Mouse (Mus musculus) limb, embryonic 12.5 days (tissue): ENCODE data around the gene Foxn3. TPM values are rescaled to one million over a fixed set of nuclear protein-coding genes. Genes with fewer than 3 reads are reported as not detected.

Experiments
- ATAC-seq: fragments of 200-750 bp; cut with Nextera tagmentation; 2 replicates; pipeline ENCODE4 v1.8.0; 2017; ENCODE audit warnings: low read depth, moderate TSS enrichment; ENCODE audit not compliant: insufficient number of reproducible peaks, insufficient read depth, low FRiP score, low TSS enrichment
- H3K27ac ChIP-seq: fragments of 300-500 bp; sonication (generic); 2 replicates; pipeline ENCODE4 v1.5.1; 2016; ENCODE audit warnings: mild to moderate bottlenecking, moderate library complexity
- H3K27me3 ChIP-seq: fragments of 300-500 bp; sonication (generic); 2 replicates; pipeline ENCODE4 v1.6.1; 2016; ENCODE audit warnings: mild to moderate bottlenecking, moderate library complexity
- H3K36me3 ChIP-seq: fragments of 300-500 bp; sonication (generic); 2 replicates; pipeline ENCODE4 v1.6.1; 2016; ENCODE audit warnings: mild to moderate bottlenecking, moderate library complexity
- H3K4me1 ChIP-seq: fragments of 300-500 bp; sonication (generic); replicated peaks from 2 replicates; pipeline ENCODE4 v1.6.1; 2016
- H3K4me2 ChIP-seq: fragments of 300-500 bp; sonication (generic); 2 replicates; pipeline ENCODE4 v1.6.1; 2016; ENCODE audit warnings: mild to moderate bottlenecking, moderate library complexity
- H3K4me3 ChIP-seq: fragments of 300-500 bp; sonication (generic); replicated peaks from 2 replicates; pipeline ENCODE4 v1.5.1; 2016; ENCODE audit warnings: mild to moderate bottlenecking
- H3K9ac ChIP-seq: fragments of 300-500 bp; sonication (generic); replicated peaks from 2 replicates; pipeline ENCODE4 v1.6.1; 2016; ENCODE audit warnings: mild to moderate bottlenecking, moderate library complexity
- H3K9me3 ChIP-seq: fragments of 300-500 bp; sonication (generic); 2 replicates; pipeline ENCODE4 v1.6.1; 2016; ENCODE audit warnings: mild to moderate bottlenecking, moderate library complexity
- WGBS: fragments of 180-500 bp; shearing (Covaris S2); methylation state at CpG from one replicate; pipeline ENCODE4 v1.1.7; 2016; 5-methylcytosine and 5-hydroxymethylcytosine counted together
- polyA plus RNA-seq: library from polyadenylated mRNA; unstranded; fragments of >200 nt; fragmentation: Nextera tagmentation; extraction: Ambion mirVana; gene quantifications from 2 replicates; pipeline ENCODE4 v1.2.1, GENCODE M21; 2016

The Foxn3 gene
- polyA plus RNA-seq, 1 experiment from 2014 or later = 115 TPM

GRCm38 (mm10) chr12:99562073-99562866 lies 1.1 kb downstream of the Foxn3 start:
- Histone ChIP-seq H3K27me3 (0 out of 2 replicates have a peak, but pooled peaks cover 2% of the 10 kb centered on the region), H3K9me3 (no peaks in the 10 kb centered on the region), H3K4me2 (peak overlapping the region; percentile 65), H3K9ac (peak overlapping the region; percentile 57), H3K4me3 (peak overlapping the region; percentile 78), H3K4me1 (peaks cover 32% of the 10 kb centered on the region), H3K36me3 (no peaks in the 10 kb centered on the region), H3K27ac (peak overlapping the region; percentile 78)
- under 1% methylated on average over 24 of the region's 24 CpGs for WGBS
- ATAC-seq = 0 out of 2 replicates have a peak, but pooled peaks have one; percentile 28

GRCm38 (mm10) chr12:99561333-99561766 lies 2.0 kb downstream of the Foxn3 start:
- H3K27me3 ChIP-seq = no peaks in the 10 kb centered on the region
- H3K27ac ChIP-seq = peak overlapping the region; percentile 85
- ATAC-seq = peak; percentile 50
- no peak overlapping the region for H3K9ac ChIP-seq
- WGBS = 17% methylated on average over 3 of the region's 3 CpGs
- no peaks in the 10 kb centered on the region for H3K9me3 ChIP-seq
- H3K36me3 ChIP-seq = no peaks in the 10 kb centered on the region
- H3K4me2 ChIP-seq = peak overlapping the region; percentile 65
- peaks cover 32% of the 10 kb centered on the region for H3K4me1 ChIP-seq
- peak overlapping the region; percentile 78 for H3K4me3 ChIP-seq

- Histone ChIP-seq H3K9me3 (no peaks in the 10 kb centered on the region), H3K9ac (no peak overlapping the region), H3K36me3 (no peaks in the 10 kb centered on the region), H3K4me2 (peak overlapping the region; percentile 65), H3K27ac (peak overlapping the region; percentile 85), H3K4me1 (peaks cover 32% of the 10 kb centered on the region), H3K27me3 (no peaks in the 10 kb centered on the region), H3K4me3 (peak overlapping the region; percentile 78)
- no peak for ATAC-seq
- 13% methylated on average over 11 of the region's 11 CpGs for whole genome bisulfite sequencing
These were observed 2.6 kb downstream of the Foxn3 start for GRCm38 (mm10) chr12:99560701-99561332.

GRCm38 (mm10) chr12:99559483-99559882 lies 3.9 kb downstream of the Foxn3 start:
- no peak overlapping the region for H3K27ac ChIP-seq
- no peaks in the 10 kb centered on the region for H3K9me3 ChIP-seq
- H3K4me3 ChIP-seq = no peak overlapping the region
- no peaks in the 10 kb centered on the region for H3K27me3 ChIP-seq
- no peaks in the 10 kb centered on the region for H3K36me3 ChIP-seq
- H3K4me1 ChIP-seq = peaks cover 29% of the 10 kb centered on the region
- 65% methylated on average over 11 of the region's 11 CpGs for WGBS
- H3K9ac ChIP-seq = no peak overlapping the region
- no peak overlapping the region for H3K4me2 ChIP-seq
- no peak for ATAC-seq

GRCm38 (mm10) chr12:99558476-99558875 lies 4.9 kb downstream of the Foxn3 start:
- 85% methylated on average over 4 of the region's 4 CpGs for WGBS
- H3K27ac ChIP-seq = no peak overlapping the region
- H3K9ac ChIP-seq = no peak overlapping the region
- no peak overlapping the region for H3K4me2 ChIP-seq
- ATAC-seq = no peak
- no peaks in the 10 kb centered on the region for H3K9me3 ChIP-seq
- H3K36me3 ChIP-seq = no peaks in the 10 kb centered on the region
- H3K27me3 ChIP-seq = no peaks in the 10 kb centered on the region
- no peak overlapping the region for H3K4me3 ChIP-seq
- peaks cover 24% of the 10 kb centered on the region for H3K4me1 ChIP-seq

- Histone ChIP-seq H3K36me3 (no peaks in the 10 kb centered on the region), H3K4me1 (peaks cover 24% of the 10 kb centered on the region), H3K27me3 (no peaks in the 10 kb centered on the region), H3K4me3 (no peak overlapping the region), H3K27ac (no peak overlapping the region), H3K9me3 (no peaks in the 10 kb centered on the region), H3K4me2 (no peak overlapping the region), H3K9ac (no peak overlapping the region)
- no peak for ATAC-seq
- WGBS = 86% methylated on average over 8 of the region's 8 CpGs
These were observed 5.9 kb downstream of the Foxn3 start for GRCm38 (mm10) chr12:99557498-99557897.

- H3K4me2 ChIP-seq = no peak overlapping the region
- H3K4me3 ChIP-seq = no peak overlapping the region
- H3K27ac ChIP-seq = no peak overlapping the region
- H3K9me3 ChIP-seq = no peaks in the 10 kb centered on the region
- no peak for ATAC-seq
- no peak overlapping the region for H3K9ac ChIP-seq
- H3K36me3 ChIP-seq = no peaks in the 10 kb centered on the region
- H3K27me3 ChIP-seq = no peaks in the 10 kb centered on the region
- peaks cover 8% of the 10 kb centered on the region for H3K4me1 ChIP-seq
- WGBS = 67% methylated on average over 8 of the region's 8 CpGs
These were observed 12.8 kb downstream of the Foxn3 start for GRCm38 (mm10) chr12:99550629-99551028.

GRCm38 (mm10) chr12:99549811-99550210 lies 13.6 kb downstream of the Foxn3 start:
- Histone ChIP-seq H3K27ac (no peak overlapping the region), H3K4me3 (no peak overlapping the region), H3K4me2 (no peak overlapping the region), H3K36me3 (no peaks in the 10 kb centered on the region), H3K4me1 (peaks cover 8% of the 10 kb centered on the region), H3K9me3 (no peaks in the 10 kb centered on the region), H3K9ac (no peak overlapping the region), H3K27me3 (no peaks in the 10 kb centered on the region)
- ATAC-seq = no peak
- 95% methylated on average over 10 of the region's 10 CpGs for whole genome bisulfite sequencing

GRCm38 (mm10) chr12:99548419-99548818 lies 15.0 kb downstream of the Foxn3 start:
- no peak overlapping the region for H3K9ac ChIP-seq
- H3K9me3 ChIP-seq = 0 out of 2 replicates have a peak, but pooled peaks cover 3% of the 10 kb centered on the region
- no peak overlapping the region for H3K27ac ChIP-seq
- WGBS = 86% methylated on average over 7 of the region's 7 CpGs
- H3K27me3 ChIP-seq = no peaks in the 10 kb centered on the region
- H3K4me3 ChIP-seq = no peak overlapping the region
- H3K4me2 ChIP-seq = no peak overlapping the region
- peaks cover 6% of the 10 kb centered on the region; the same call in 1 of the 2 replicates for H3K4me1 ChIP-seq
- no peak for ATAC-seq
- H3K36me3 ChIP-seq = no peaks in the 10 kb centered on the region

GRCm38 (mm10) chr12:99547295-99547694 lies 16.1 kb downstream of the Foxn3 start:
- Histone ChIP-seq H3K4me1 (peaks cover 6% of the 10 kb centered on the region; the same call in 1 of the 2 replicates), H3K4me3 (no peak overlapping the region), H3K4me2 (no peak overlapping the region), H3K36me3 (no peaks in the 10 kb centered on the region), H3K9ac (no peak overlapping the region), H3K27me3 (no peaks in the 10 kb centered on the region), H3K9me3 (0 out of 2 replicates have a peak, but pooled peaks cover 3% of the 10 kb centered on the region), H3K27ac (no peak overlapping the region)
- 95% methylated on average over 6 of the region's 6 CpGs for WGBS
- ATAC-seq = no peak

- no peaks in the 10 kb centered on the region for H3K36me3 ChIP-seq
- H3K4me1 ChIP-seq = peaks cover 6% of the 10 kb centered on the region; the same call in 1 of the 2 replicates
- no peak overlapping the region for H3K4me2 ChIP-seq
- no peak overlapping the region for H3K9ac ChIP-seq
- no peak overlapping the region for H3K4me3 ChIP-seq
- H3K27ac ChIP-seq = no peak overlapping the region
- ATAC-seq = no peak
- 59% methylated on average over 6 of the region's 6 CpGs for WGBS
- 0 out of 2 replicates have a peak, but pooled peaks cover 3% of the 10 kb centered on the region for H3K9me3 ChIP-seq
- H3K27me3 ChIP-seq = no peaks in the 10 kb centered on the region
These were observed 18.1 kb downstream of the Foxn3 start for GRCm38 (mm10) chr12:99545270-99545770.
